Comparison of ENCODE assay signal across 9 mouse cellular contexts in the genomic region with DNA sequence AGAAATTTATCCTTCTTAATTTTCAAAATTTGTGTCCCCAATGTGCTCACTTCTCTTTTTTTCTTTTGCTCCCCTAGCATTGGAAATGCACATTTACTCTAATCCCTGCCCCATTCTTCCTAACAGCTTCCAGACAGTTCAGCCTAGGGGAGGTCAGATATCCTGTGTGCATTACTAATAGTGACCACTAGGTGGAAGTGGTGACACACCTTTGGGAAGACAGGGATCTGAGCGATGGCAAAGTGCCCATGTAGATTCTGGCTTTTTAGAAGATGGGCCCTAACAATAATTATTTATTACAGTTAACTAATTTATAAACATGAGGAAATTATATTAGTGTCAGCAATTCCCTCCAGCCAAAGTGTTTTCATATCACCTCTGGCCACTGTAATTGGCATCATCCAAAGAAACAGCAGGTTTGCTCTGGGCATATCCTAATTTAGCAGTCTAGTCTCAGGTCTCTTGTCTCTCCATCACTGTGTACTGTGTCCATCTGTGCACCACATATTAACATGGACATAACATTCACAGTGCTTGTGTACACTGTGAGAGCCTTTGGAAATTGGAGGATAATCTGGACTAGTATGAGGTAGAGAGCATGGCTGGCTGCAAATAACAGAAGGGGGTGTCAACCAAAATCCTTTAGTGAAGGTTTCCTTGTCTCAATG. TPM values are rescaled to one million over a fixed set of nuclear protein-coding genes. Genes with fewer than 3 reads are reported as not detected.
DNase-seq lines count a peak whose midpoint lies in the region; ATAC-seq and TF ChIP-seq lines count a peak whose summit lies in the region.
"Had no signal": no experiment of that assay in that cellular context is flagged by ENCODE, and none has a peak within 500 bp of the region (broad histone marks: within the 10 kb centered on the region; RNA-seq: fewer than 3 reads in every experiment).

No protein-coding gene starts in this region.

- H3ac ChIP-seq in C2C12 (ENCODE audit: control insufficient read depth, insufficient read length, low read depth): no peak overlapping the region

- TF ChIP-seq CTCF in C2C12 (IDR thresholded peaks at IDR 0.05; ENCODE audit: control insufficient read depth, insufficient read depth, insufficient read length): peak; percentile 49
- peak; percentile 86 for TF ChIP-seq CTCF in Patski (IDR thresholded peaks at IDR 0.05)
- TF ChIP-seq CTCF in gastrocnemius, adult 2 months (IDR thresholded peaks at IDR 0.05): peak; percentile 84

- H3K79me3 ChIP-seq in C2C12 (ENCODE audit: low read depth): no peaks in the 10 kb centered on the region

- POLR2A ChIA-PET in Patski (lab: Charles Lee): no interaction called here

- ATAC-seq in Patski: no peak
- peak; percentile 90 for ATAC-seq in midbrain, embryonic 14.5 days (ENCODE audit: low FRiP score, low TSS enrichment)

- no peak overlapping the region for H3K9ac ChIP-seq in midbrain, embryonic 14.5 days (replicated peaks; ENCODE audit: low read length)

- no peaks in the 10 kb centered on the region for H3K79me2 ChIP-seq in C2C12 (ENCODE audit: control insufficient read depth, insufficient read depth)

- no peaks in the 10 kb centered on the region for H3K36me3 ChIP-seq in C2C12 (ENCODE audit: control insufficient read depth, insufficient read depth)
- H3K36me3 ChIP-seq in midbrain, embryonic 14.5 days (ENCODE audit: control insufficient read depth, insufficient read depth, low read length): no peaks in the 10 kb centered on the region

- H3K27me3 ChIP-seq in C2C12 (ENCODE audit: control insufficient read depth, insufficient read depth, insufficient read length) (peaks cover 3% of the 10 kb centered on the region), Patski (peaks cover 30% of the 10 kb centered on the region)
- no peaks in the 10 kb centered on the region for H3K27me3 ChIP-seq in midbrain, embryonic 14.5 days (ENCODE audit: control insufficient read depth, insufficient read depth, low read length)

- H3K27ac ChIP-seq in gastrocnemius, adult 2 months: no peak overlapping the region
- no peak overlapping the region for H3K27ac ChIP-seq in midbrain, embryonic 14.5 days (replicated peaks; ENCODE audit: low read depth, low read length)

- H3K4me2 ChIP-seq in midbrain, embryonic 14.5 days (ENCODE audit: low read length): no peak overlapping the region

- no peaks in the 10 kb centered on the region for H3K4me1 ChIP-seq in midbrain, embryonic 14.5 days (ENCODE audit: control insufficient read depth, insufficient read depth, low read length)

- 2% methylated on average over 1 of the region's 1 CpGs for WGBS in midbrain, embryonic 14.5 days

- intact Hi-C loops in gastrocnemius, adult 2 months (cut with DNase I): loop anchor here (5.0 kb wide), 1 partner anchor 820 kb away; no protein-coding TSS in a partner anchor
- intact Hi-C loops in left cerebral cortex, postnatal 4 days (cut with DNase I): loop anchor here (5.0 kb wide), 1 partner anchor 435 kb away; no protein-coding TSS in a partner anchor

- H3K9me3 ChIP-seq in midbrain, embryonic 14.5 days (ENCODE audit: control insufficient read depth, low read length): no peaks in the 10 kb centered on the region

- CTCF ChIA-PET in Patski (lab: Charles Lee): interaction anchor here (1.1 kb wide), 1 partner anchor 436 kb away, joined by 3 read pairs; no protein-coding TSS in a partner anchor

- H3K4me3 ChIP-seq in C2C12 (ENCODE audit: insufficient read depth, poor library complexity, severe bottlenecking): no peak overlapping the region
- no peak overlapping the region for H3K4me3 ChIP-seq in gastrocnemius, adult 2 months
- no peak overlapping the region for H3K4me3 ChIP-seq in midbrain, embryonic 14.5 days (replicated peaks; ENCODE audit: low read depth, low read length)

- peak; percentile 9 for DNase-seq in Patski (ENCODE audit: low read depth, low spot score)
- DNase-seq in cerebellum, postnatal 10 days: peak; percentile 85 to 93
- peak; percentile 33 for DNase-seq in gastrocnemius, adult 2 months
- peak; percentile 34 for DNase-seq in kidney, adult 18-20 months
- DNase-seq in left cerebral cortex, postnatal 4 days: peak; percentile 61
- DNase-seq in midbrain, embryonic 14.5 days: peak; percentile 90
- DNase-seq in thymus, postnatal 14 days: peak; percentile 52

- in situ Hi-C loops in Patski (cut with MboI; ENCODE audit: low pct_unique_long_range_greater_than_20kb): loop anchor here (10.0 kb wide), 2 partner anchors 423 to 823 kb away; no protein-coding TSS in a partner anchor

TF ChIP-seq in C2C12, 6 proteins besides CTCF, POLR2A, EP300 and RAD21:
- TF ChIP-seq MYOD1 (IDR thresholded peaks at IDR 0.05; ENCODE audit: control insufficient read depth, insufficient read length, low read depth) (no peak), MYOG (IDR thresholded peaks at IDR 0.05; ENCODE audit: control insufficient read depth, extremely low read depth, insufficient read length) (no peak), CEBPB (IDR thresholded peaks at IDR 0.05; ENCODE audit: low read depth) (no peak), MAX (IDR thresholded peaks at IDR 0.05) (no peak), FOSL1 (IDR thresholded peaks at IDR 0.05; ENCODE audit: insufficient read depth, low read length, poor library complexity, severe bottlenecking) (no peak), USF1 (IDR thresholded peaks at IDR 0.05; ENCODE audit: low read depth) (no peak)

RNA-seq across cellular contexts. Expression of a gene that starts 13.1 kb away (rescaled TPM):
- polyA plus RNA-seq in C2C12 (2012; fragmentation: generic; extraction: Trizol) (not detected), Patski (2021) (not detected)
- total RNA-seq in gastrocnemius, adult 2 months (2021): not detected
- total RNA-seq in left cerebral cortex, postnatal 4 days (2021): not detected
- not detected in 2 replicates for polyA plus RNA-seq in midbrain, embryonic 14.5 days (2014; fragmentation: Nextera tagmentation; extraction: Ambion mirVana)
- polyA plus RNA-seq: stomach, embryonic 16.5 days had no signal

RNA-seq across cellular contexts. Expression of a gene that starts 57.7 kb away (rescaled TPM):
- not detected for polyA plus RNA-seq in C2C12 (2012; fragmentation: generic; extraction: Trizol)
- polyA plus RNA-seq in Patski (2021): not detected
- not detected for total RNA-seq in gastrocnemius, adult 2 months (2021)
- not detected for total RNA-seq in left cerebral cortex, postnatal 4 days (2021)
- 0.72 TPM in 1 of 2 replicates, not detected in the other for polyA plus RNA-seq in midbrain, embryonic 14.5 days (2014; fragmentation: Nextera tagmentation; extraction: Ambion mirVana)

Comparison
In these comparisons a context has a peak if more than half of its experiments do, and no peak if none do; other contexts are left out.
1. DNase-seq: peak in every context shown above with its lines; median percentile 90 in midbrain, embryonic 14.5 days; 89 in cerebellum, postnatal 10 days; 61 in left cerebral cortex, postnatal 4 days; 52 in thymus, postnatal 14 days; 34 in kidney, adult 18-20 months; 33 in gastrocnemius, adult 2 months; 9 in Patski.